Mouse (Mus musculus): ENCODE data around the gene Mcm8. TPM values are rescaled to one million over a fixed set of nuclear protein-coding genes. Genes with fewer than 3 reads are reported as not detected.

Mcm8 gene
- polyA plus RNA-seq (2012; rRNA removed) = 18.0 and 18.1 TPM in 2 replicates

DNA sequence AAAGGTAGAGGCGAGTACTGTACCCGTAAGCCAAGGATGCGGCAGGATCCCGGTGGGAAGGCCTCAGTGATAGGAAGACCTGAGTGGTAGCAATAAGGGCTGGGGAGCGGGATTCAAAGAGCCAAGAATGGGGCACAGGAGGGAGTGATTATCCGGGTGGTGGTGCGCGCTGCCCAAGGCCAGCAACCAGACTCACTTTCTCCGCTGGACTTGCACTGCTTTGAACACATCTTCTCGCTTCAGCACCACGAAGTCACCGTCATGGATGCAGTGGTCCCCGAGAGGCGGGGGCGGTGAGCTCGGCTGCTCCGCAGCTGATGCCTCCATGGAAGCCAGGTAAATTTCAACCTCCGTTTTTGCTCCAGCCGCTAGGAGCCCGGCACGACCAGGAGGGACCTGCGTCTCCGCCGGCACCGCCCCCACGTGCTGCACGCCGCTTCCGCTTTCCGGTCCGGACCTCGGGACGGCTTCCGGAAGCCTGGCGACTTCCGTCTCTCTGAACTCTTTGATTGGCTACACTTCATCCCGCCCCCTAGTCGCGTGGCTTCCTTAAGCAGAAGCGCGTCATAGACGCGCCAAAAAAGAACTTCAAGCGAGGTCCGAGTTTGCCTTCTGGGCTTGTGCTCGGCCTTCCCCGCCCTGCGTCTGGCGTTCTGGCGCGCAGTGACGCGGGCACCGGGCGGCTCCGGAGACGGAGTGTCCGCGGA is at the start of gene Mcm8, which contains the start of gene Trmt6:
Mcm8 (plus strand) TSS at position 534 of the 707 bp plus-strand sequence.
Trmt6 (minus strand) TSS at position 448 of the 707 bp plus-strand sequence.

GRCm38 (mm10) chr2:132780978-132781377 is 35.0 kb upstream of the Mcm8 start, which contains the start of gene Chgb:
Chgb (plus strand) TSS chr2:132781278.

GRCm38 (mm10) chr2:132846407-132847358 is 30.7 kb downstream of the Mcm8 start, which contains the start of gene Crls1:
Crls1 (plus strand) TSS chr2:132846666.

GRCm38 (mm10) chr2:132880844-132881645 is 65.1 kb downstream of the Mcm8 start, which contains the start of gene Lrrn4:
Lrrn4 (minus strand) TSS chr2:132880891.

Other genes with a start within 250 kb of the Mcm8 start
- 20.5 and 38.2 TPM in 2 replicates for gene Gpcpd1, start 228.4 kb upstream of the Mcm8 start, polyA plus RNA-seq (2012; rRNA removed)
- 18.6 and 19.1 TPM in 2 replicates for gene Shld1, start 129.2 kb upstream of the Mcm8 start, polyA plus RNA-seq (2012; rRNA removed)
- gene Chgb, start 34.9 kb upstream of the Mcm8 start, polyA plus RNA-seq (2012; rRNA removed) = 11.1 and 30.2 TPM in 2 replicates
- 34.7 and 35.5 TPM in 2 replicates for gene Trmt6, start 86 bp upstream of the Mcm8 start, polyA plus RNA-seq (2012; rRNA removed)
- gene Crls1, start 30.5 kb downstream of the Mcm8 start, polyA plus RNA-seq (2012; rRNA removed) = 18.8 and 34.1 TPM in 2 replicates
- gene Lrrn4, start 64.8 kb downstream of the Mcm8 start, polyA plus RNA-seq (2012; rRNA removed) = 0.55 and 1.9 TPM in 2 replicates
- gene Fermt1, start 129.8 kb downstream of the Mcm8 start, polyA plus RNA-seq (2012; rRNA removed) = 0.40 and 1.5 TPM in 2 replicates

Measured in central nervous system, embryonic 11.5 days (tissue).